Mouse (Mus musculus) retina, embryonic 14.5 days (tissue): ENCODE results near the gene Camp.
"Not testable (repeated sequence)": the region's sequence is repeated elsewhere in the genome, so short reads cannot be mapped to it uniquely, and the experiment has no call there.

Experiments used
- DNase-seq: peaks from one replicate; pipeline ENCODE4 v3.0.0-alpha.2; 2015; ENCODE audit warnings: low spot score

Camp gene

DNA sequence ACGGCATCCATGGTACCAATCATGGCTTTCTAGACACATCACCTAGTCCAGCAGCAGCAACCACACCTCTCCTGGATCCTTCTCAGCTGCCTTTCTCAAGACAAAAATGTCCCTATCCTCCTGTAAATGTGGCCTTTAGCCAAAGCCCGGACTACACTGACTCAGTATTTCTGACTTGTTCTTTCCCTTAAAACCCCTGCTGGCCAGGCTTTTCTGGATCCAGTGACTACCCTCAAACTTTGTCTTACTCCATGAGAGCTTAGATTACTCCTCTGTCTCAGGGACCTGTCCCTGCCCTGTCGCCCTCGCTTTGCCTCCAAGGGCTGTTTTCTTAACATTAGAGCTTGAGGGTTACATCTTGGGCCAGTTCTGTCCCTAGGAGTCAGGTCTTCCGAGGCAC is 682 bp upstream of the Camp start:
- DNase-seq, result no peak

DNA sequence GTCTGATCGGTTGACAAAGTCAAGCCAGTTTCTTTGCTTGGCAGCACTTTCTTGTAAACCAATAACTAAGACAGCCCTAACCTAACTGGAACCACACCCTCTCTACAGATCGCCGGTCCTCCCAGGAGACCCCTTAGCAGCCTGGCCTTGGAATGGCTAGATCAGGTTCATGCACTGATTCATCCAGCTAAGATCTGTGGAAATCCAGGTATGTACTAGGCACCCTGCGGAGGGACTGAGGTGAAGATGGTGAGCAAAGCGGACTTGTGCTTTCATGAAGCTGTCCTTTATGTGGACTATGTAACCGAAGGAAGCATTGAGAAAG is 16.4 kb downstream of the Camp start:
- DNase-seq, result no peak

DNA sequence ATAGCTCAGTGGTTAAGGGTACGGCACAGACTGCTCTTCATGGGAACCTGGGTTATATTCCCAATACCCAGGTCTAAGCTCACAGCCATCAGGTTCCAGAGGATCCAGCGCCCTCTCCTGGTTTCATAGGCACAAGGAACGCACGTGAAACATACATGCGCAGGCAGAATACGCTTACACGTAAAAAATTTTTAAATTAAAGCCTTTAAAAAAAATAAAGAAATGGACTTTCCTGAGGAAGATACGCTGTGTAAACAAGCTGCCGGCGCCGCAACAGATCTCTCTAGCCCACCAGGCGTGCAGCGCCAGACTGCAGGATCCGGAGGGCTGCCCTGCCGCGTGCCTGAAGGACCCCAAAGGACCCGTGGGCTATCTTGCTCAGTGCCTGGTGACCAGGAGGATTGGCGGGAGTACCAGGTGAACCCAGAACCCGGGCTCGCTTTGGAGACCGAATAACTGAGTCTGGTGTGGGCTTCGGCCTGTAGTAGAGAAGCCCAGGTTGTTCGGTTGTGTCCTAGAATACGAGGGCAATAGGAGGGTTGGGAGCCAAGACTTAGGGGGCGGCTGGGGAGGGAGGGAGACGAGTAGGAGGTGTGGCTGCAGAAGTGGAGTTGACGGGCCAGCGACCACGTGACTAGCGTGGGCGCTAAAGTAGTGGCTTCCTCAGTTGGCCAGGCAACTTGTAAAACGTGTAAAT is 16.9 kb downstream of the Camp start, which contains the start of gene Nme6:
TSS of gene Nme6 (plus strand) at position 359 of the 697 bp plus-strand sequence.
- DNase-seq, result peak; percentile 94

DNA sequence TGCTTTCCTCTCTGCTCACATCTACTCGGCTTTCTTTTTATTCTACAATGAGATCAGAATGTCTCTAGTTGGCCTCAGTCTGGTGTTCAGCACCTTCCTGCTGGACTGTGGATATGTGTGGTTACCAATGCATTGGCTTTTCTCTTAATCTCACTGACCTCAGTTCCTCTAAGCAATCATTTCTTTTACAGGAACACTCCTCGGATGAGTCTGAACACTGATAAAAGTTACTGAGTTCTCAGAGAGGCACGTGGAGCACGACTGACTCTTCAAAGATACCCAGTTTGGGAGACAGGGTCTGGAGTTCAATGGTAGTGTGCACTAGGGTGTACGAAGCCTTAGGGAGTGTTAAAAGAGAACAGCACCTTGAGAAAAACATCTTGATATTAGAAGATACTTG is 23.2 kb downstream of the Camp start:
- DNase-seq, result no peak

DNA sequence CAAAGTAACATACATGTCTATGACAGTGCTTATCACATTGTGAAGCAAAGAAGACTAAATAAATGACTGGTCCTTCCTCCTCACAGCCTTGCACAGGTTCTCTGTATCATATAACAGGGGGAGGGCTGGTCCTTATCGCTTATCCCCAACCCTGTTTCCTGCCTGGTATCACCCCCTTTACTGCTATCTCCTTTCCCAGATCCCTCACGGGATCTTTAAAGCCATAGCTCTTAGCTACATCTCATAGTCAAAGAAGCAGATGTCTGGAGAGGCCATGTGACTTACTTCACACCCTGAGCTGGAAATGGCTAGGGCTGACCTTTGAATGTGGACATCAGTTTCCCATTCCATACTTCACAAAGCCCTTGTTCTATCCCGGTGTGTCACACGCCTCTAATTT is 23.7 kb downstream of the Camp start:
- DNase-seq, result no peak

DNA sequence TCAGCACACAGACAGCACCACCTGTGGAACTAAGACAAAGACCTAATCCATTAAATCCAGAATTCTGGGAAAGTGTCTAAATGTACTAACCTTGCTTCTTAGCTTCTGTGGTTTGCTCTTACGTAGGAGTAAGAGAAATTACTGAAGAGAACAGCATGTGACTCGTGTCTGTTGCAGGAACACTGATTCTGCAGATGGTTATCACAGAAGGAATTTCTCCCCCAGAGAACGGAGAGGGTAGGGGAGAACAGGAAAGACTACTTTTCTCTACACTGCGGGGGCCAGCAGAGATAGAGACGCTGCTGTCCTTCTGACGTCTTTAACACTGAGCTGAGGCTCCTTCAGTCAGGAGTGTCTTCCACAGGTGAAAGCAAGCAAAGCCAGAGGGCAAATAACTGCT is 33.1 kb downstream of the Camp start:
- no peak for DNase-seq

DNA sequence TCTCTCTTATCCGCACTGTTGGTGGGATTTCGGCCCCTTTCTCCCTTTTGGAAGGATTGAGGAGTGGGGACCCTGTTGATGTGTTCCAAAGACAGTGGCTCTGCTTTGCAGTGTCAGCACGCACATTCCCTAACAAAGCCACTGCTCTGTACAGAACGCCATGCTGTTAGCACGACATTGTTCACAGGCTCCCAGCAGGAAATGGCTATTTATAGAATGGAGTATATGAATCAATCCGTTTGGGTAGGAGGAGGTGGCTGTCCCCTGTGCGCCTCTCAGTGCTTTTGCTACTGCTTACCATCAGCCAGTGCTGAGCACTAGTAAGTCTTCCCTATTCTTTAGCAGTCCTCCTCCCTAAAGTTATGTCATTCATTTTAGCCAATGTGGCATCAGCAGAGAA is 36.0 kb downstream of the Camp start:
- no peak for DNase-seq

DNA sequence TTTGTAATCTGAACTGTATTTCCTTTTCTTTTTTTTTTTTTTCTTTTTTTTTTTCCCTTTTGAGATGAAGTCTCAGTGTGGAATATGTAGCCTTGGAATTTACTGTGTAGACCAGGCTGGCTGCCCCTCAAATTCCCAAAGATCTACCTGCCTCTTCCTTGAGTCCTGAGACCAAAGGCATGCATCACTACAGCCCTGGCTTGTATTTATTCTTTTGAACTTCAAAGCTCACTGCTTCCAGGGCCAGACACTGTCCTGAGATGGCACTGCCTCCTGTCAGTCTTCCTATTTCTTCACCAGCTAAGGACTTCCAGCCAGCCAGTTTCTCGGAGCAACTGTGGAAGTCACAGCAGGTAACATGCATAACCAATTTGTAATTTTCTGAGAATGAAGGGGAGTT is 37.4 kb downstream of the Camp start, which contains the start of gene Spink8:
TSS of gene Spink8 (plus strand) at position 301 of the 400 bp plus-strand sequence.
- DNase-seq, result no peak

DNA sequence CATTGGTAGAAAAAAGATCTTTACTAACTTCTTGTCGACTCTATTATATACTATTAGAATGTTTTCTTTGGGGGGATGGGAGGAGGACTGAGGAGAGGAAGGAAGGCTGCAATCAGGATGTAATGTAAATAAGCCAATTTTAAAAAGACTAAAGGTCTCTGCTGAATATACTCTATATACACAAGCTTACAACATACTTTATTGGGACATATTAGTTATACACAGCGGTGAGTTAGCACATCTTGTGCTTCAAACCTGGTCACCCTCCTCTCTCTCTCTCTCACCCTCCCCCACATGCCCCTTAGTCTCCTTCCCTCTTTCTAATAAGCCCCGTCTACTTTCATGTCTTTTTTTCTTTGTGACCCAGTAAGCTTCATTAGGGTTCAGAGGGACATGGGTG is 41.5 kb downstream of the Camp start:
- no peak for DNase-seq

DNA sequence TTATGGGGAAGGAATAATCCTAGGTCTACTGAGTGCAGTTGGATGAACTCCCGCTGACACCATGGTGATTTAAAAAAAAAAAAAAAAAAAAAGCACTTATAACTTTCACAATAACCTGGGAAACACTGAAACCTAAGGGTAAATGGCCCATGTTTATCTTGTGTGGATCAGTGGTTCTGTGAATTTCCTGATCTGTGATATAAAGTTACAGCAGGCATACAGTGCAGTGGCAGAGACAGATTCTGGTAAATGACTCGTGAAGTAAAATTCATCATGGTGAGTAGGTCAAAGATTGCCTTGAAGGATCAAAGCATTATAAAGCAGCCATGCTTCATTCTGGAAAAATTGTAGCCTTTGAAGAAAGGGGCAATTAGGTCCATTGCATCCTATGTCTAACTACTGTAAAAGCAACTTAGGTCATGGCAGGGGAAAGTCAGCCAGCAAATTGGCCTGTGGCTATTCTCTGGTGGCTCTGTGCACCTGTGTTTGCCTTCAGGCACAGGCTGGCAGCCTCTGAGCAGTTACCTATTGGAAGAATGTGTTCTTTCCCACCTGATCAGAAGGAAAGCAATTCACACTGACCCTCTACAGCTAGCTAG is 42.6 kb downstream of the Camp start:
- DNase-seq, result no peak

DNA sequence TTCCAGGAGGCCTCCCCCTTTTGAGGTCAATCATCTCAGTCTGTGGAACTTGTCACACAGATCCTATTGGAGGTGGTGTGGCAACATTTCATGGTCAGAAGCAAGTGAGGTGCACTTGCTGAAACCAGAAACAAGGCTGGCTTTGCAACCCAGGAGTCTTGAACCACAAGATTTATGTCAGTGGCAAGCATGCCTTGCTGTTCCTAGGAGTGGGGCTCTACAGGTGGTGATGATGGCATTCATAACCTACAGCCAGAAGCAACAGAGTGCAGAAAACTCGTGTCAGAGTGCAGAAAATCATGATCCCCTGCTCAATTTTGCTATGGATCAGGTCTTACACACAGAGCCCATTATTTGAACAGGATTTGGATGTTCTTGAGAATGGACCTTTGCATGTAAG is 43.2 kb downstream of the Camp start:
- no peak for DNase-seq

DNA sequence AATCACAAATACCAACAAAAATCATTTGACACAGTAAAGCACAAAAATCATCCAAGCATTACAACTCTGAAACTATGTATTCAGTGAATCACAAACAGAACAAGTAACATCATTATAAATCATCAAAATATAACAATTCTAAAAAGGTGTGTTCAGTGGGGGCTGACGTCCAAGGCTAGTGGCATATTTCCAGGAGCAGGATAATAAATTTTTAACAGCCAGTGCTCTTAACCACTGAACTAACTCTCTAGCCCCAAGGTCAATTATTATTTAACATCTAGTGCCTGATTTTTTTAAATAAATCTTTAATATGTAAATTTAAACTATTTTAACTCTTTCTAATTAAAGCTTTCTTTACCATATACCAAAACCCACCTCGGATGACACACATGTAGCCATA is 43.8 kb downstream of the Camp start:
- not testable (repeated sequence) for DNase-seq

DNA sequence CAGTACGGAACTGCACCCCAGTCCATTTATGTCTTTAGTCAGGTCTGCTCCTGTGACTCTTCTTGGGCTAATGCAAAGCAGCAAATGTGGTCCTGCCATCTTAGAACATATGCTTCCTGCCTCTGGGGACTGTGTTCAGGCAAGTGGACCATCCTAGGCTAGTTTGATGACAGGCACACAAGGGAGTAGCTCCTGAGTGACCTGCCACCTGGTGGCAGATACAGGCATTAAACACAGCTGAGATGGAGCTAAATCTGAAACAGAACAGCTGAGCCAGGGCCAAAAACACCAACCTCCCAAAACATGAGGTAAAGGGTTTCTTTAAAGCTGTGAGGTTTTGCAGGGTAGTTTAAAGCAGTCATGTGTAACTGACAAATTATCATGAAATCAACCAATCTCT is 51.4 kb downstream of the Camp start:
- peak; percentile 66 for DNase-seq
